Mouse (Mus musculus): Measurements from ENCODE around the gene Mvd. TPM values are rescaled to one million over a fixed set of nuclear protein-coding genes. Genes with fewer than 3 reads are reported as not detected.

Mvd gene
- polyA plus RNA-seq, 1 experiment from 2014 or later = 64.9 TPM

- Histone ChIP-seq H3K4me3 (no peak overlapping the region), H3K27ac (no peak overlapping the region), H3K4me1 (peaks cover 39% of the 10 kb centered on the region), H3K9me3 (replicated peaks) (no peaks in the 10 kb centered on the region), H3K36me3 (peaks cover 45% of the 10 kb centered on the region), H3K27me3 (ENCODE audit: low read depth, poor library complexity, severe bottlenecking) (peaks cover 36% of the 10 kb centered on the region)
- WGBS = 69% methylated on average over 7 of the region's 7 CpGs
- no peak for DNase-seq (ENCODE audit: low spot score)
These were observed 21.8 kb upstream of the Mvd start for GRCm38 (mm10) chr8:122464985-122465384.

DNA sequence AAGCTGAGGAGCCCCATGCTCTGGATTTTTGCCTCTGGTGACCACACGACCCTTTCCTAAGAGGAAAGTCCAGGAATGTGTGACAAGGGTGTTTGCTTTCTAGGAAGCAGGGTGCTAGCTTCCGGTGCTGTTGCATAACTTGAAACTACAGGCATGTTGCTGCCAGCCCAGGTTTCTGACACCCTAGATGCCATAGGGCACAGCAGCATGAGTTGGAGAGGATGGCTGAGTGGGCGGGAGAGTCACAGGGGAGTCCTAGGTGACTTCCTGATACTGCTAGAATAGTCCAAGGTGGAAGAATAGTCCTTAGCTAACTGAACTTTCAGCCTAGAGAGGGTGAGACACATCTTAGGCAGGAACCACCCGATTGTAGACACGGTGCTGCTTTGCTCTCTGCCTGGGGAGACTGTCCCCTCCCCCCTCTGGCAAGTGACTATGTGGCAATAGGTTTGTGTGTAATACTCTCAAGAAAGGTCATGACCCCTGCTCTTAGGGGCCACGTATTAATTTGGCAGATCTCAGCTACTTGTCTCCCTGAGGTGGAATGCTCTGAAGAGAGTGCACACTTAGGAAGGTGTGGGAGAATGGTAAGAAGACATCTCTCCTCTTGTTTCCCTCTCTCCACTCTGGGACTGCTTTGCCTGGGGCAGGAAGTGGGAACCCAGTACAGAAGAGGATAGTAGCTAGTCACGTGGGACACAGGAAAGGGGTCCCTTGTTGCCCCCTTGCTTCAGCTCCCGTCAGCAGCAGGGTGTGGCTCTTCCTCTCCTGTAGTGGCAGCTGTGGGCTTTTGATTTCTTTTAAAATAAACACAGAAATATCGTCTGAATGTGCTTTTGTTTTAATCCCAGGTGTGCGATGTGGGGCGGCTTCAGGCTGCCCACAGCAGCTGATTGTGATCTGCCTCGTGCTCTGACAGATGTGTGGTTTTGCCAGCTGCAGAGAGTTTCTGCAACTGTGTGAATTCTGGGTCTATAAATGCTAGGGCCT is 20.7 kb upstream of the Mvd start:
- WGBS = 63% methylated on average over 12 of the region's 12 CpGs
- peaks cover 46% of the 10 kb centered on the region for H3K27me3 ChIP-seq (ENCODE audit: low read depth, poor library complexity, severe bottlenecking)
- no peak overlapping the region for H3K4me3 ChIP-seq
- H3K9me3 ChIP-seq (replicated peaks) = no peaks in the 10 kb centered on the region
- H3K36me3 ChIP-seq = peaks cover 34% of the 10 kb centered on the region
- DNase-seq (ENCODE audit: low spot score) = no peak
- peaks cover 44% of the 10 kb centered on the region for H3K4me1 ChIP-seq
- no peak overlapping the region for H3K27ac ChIP-seq

DNA sequence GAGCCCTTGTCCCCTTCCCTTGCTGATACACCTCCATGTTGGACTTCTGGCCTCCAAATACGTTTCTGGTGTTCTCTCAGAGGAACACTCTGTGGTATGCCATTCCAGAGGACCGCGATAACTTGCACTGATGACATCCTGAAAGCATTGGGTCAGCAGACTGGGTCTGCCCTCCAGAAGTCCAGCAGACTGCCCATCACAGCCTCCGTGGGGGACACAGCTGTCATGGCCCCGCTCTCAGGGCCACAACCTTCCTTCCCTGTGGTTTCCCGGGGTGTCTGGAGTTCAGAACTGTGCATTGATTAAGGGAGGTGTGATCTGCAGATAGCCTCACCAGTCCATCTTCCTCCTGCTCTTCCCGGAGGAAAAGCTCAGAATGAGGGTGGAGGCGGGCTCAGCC is 19.3 kb upstream of the Mvd start:
- DNase-seq (ENCODE audit: low spot score) = no peak
- H3K4me1 ChIP-seq = peaks cover 44% of the 10 kb centered on the region
- H3K27me3 ChIP-seq (ENCODE audit: low read depth, poor library complexity, severe bottlenecking) = peaks cover 60% of the 10 kb centered on the region
- no peaks in the 10 kb centered on the region for H3K9me3 ChIP-seq (replicated peaks)
- no peak overlapping the region for H3K27ac ChIP-seq
- WGBS = 69% methylated on average over 8 of the region's 8 CpGs
- no peak overlapping the region for H3K4me3 ChIP-seq
- H3K36me3 ChIP-seq = peaks cover 20% of the 10 kb centered on the region

GRCm38 (mm10) chr8:122461473-122462148 is 18.4 kb upstream of the Mvd start:
- Histone ChIP-seq H3K4me1 (peaks cover 44% of the 10 kb centered on the region), H3K27me3 (ENCODE audit: low read depth, poor library complexity, severe bottlenecking) (peaks cover 69% of the 10 kb centered on the region), H3K4me3 (no peak overlapping the region), H3K27ac (no peak overlapping the region), H3K9me3 (replicated peaks) (no peaks in the 10 kb centered on the region), H3K36me3 (peaks cover 11% of the 10 kb centered on the region)
- DNase-seq (ENCODE audit: low spot score) = no peak
- 63% methylated on average over 11 of the region's 11 CpGs for WGBS

DNA sequence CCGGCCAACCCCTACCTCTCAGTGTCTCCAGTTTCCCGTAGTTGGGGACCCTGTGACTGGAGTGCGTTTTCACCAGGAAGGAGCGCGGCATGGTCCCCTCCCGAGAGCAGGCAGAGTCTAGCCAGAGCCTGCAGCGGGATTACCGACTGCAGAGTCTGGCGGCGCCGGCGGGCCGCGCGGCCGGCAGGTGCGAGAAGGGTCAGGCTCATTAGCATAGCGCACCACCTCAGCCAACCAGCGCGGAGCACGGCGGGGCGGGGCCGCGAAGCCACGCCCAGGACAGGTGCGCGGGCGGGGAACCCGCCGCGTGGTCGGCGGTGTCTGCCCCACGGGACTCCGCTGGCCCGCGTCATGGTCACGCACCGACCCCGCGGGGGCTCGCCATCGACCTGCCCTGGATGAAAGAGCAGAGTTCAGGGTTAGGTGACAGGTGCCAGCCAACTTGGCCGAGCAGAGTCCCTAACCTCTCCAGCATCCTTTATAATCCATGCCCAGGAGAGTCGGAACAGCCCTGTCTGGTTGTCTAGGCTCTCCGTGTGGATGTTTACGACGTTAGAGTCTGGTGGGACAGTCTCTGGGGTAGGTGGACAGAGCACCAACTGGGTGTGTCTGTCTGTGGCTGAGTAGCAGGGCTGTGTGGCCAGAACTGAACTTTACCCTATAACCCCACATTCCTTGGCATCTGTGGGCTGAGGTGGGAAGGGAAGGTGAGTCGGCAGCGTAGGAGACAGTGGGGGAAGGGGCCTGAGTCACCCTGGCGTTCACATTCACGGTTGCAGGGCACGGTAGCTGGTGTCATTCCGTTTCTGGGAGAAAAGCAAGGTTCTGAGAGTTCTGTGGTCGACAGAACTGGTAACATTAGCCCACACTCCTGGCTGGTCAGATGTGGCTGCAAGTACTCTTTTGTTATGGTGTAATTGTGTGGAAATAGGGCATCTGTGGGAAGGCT is 17.6 kb upstream of the Mvd start, which contains the start of gene Snai3:
Snai3 (minus strand) TSS at position 210 of the 949 bp plus-strand sequence.
- Histone ChIP-seq H3K27me3 (ENCODE audit: low read depth, poor library complexity, severe bottlenecking) (peaks cover 72% of the 10 kb centered on the region), H3K4me1 (peaks cover 44% of the 10 kb centered on the region), H3K4me3 (peak within 1 kb of the TSS; percentile 41), H3K27ac (no peak within 1 kb of the TSS), H3K36me3 (peaks cover 4% of the 10 kb centered on the region), H3K9me3 (replicated peaks) (no peaks in the 10 kb centered on the region)
- WGBS = 4% methylated on average over 56 of the region's 56 CpGs
- peak; percentile 67 for DNase-seq (ENCODE audit: low spot score)

- Histone ChIP-seq H3K27me3 (ENCODE audit: low read depth, poor library complexity, severe bottlenecking) (peaks cover 72% of the 10 kb centered on the region), H3K36me3 (no peaks in the 10 kb centered on the region), H3K4me3 (peak overlapping the region; percentile 41), H3K4me1 (peaks cover 40% of the 10 kb centered on the region), H3K9me3 (replicated peaks) (no peaks in the 10 kb centered on the region), H3K27ac (no peak overlapping the region)
- no peak for DNase-seq (ENCODE audit: low spot score)
- WGBS = 26% methylated on average over 7 of the region's 7 CpGs
These were observed 16.8 kb upstream of the Mvd start for GRCm38 (mm10) chr8:122459990-122460389.

- Histone ChIP-seq H3K27ac (no peak overlapping the region), H3K36me3 (no peaks in the 10 kb centered on the region), H3K4me3 (no peak overlapping the region), H3K9me3 (replicated peaks) (no peaks in the 10 kb centered on the region), H3K4me1 (peaks cover 35% of the 10 kb centered on the region), H3K27me3 (ENCODE audit: low read depth, poor library complexity, severe bottlenecking) (peaks cover 78% of the 10 kb centered on the region)
- no peak for DNase-seq (ENCODE audit: low spot score)
- WGBS = 55% methylated on average over 6 of the region's 6 CpGs
These were observed 16.1 kb upstream of the Mvd start for GRCm38 (mm10) chr8:122459218-122459900.

- Histone ChIP-seq H3K9me3 (replicated peaks) (no peaks in the 10 kb centered on the region), H3K27ac (no peak overlapping the region), H3K27me3 (ENCODE audit: low read depth, poor library complexity, severe bottlenecking) (peaks cover 66% of the 10 kb centered on the region), H3K36me3 (no peaks in the 10 kb centered on the region), H3K4me1 (peaks cover 22% of the 10 kb centered on the region), H3K4me3 (no peak overlapping the region)
- DNase-seq (ENCODE audit: low spot score) = no peak
- 80% methylated on average over 11 of the region's 11 CpGs for WGBS
These were observed 13.9 kb upstream of the Mvd start for GRCm38 (mm10) chr8:122457171-122457570.

DNA sequence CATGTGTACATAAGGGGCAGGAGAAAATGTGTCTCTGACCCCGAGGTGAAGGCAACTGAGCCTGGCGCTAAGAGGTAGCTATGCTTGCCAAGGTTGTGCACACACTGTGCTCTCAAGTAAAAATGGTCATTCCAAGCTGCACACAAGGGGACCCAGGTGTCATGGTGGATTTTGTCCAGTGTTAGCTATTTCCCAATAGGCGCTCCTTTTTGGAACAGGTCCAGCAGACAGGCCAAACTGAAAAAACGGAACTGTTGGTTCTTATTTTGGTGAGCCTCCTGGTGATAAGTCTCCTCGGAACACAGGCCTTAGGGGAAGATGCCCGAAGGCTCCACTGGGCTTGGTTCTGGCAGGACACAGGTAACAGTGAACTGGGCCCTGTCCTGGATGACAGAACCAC is 11.2 kb upstream of the Mvd start:
- no peak overlapping the region for H3K27ac ChIP-seq
- H3K27me3 ChIP-seq (ENCODE audit: low read depth, poor library complexity, severe bottlenecking) = peaks cover 38% of the 10 kb centered on the region
- 89% methylated on average over 6 of the region's 6 CpGs for WGBS
- 0 out of 2 replicates have a peak, but pooled peaks cover 5% of the 10 kb centered on the region for H3K4me1 ChIP-seq
- H3K9me3 ChIP-seq (replicated peaks) = no peaks in the 10 kb centered on the region
- no peaks in the 10 kb centered on the region for H3K36me3 ChIP-seq
- no peak overlapping the region for H3K4me3 ChIP-seq
- DNase-seq (ENCODE audit: low spot score) = no peak

DNA sequence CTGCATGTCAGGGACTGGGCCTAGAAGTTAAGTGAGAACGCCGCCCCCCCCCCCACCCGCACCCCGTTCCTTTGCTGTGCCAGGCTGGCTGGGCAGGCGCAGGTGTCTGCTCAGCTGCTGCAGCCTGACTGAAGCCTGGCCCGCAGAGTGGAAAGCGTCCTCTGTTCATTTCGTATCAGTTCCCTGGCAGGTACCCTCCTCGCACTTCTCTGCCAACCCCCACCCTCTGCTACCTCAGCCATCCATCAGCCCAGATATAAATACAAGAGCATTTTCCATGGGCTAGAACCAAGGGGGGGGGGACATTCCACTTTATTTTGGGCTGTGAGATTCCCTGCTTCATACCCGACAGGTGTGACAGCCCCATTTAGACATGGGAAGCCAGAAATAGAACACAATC is 8.9 kb upstream of the Mvd start:
- H3K27ac ChIP-seq = no peak overlapping the region
- no peaks in the 10 kb centered on the region for H3K36me3 ChIP-seq
- 87% methylated on average over 10 of the region's 10 CpGs for WGBS
- no peak for DNase-seq (ENCODE audit: low spot score)
- H3K27me3 ChIP-seq (ENCODE audit: low read depth, poor library complexity, severe bottlenecking) = peaks cover 16% of the 10 kb centered on the region; the same call in 1 of the 2 replicates
- H3K4me3 ChIP-seq = no peak overlapping the region
- no peaks in the 10 kb centered on the region for H3K9me3 ChIP-seq (replicated peaks)
- 0 out of 2 replicates have a peak, but pooled peaks cover 5% of the 10 kb centered on the region for H3K4me1 ChIP-seq

DNA sequence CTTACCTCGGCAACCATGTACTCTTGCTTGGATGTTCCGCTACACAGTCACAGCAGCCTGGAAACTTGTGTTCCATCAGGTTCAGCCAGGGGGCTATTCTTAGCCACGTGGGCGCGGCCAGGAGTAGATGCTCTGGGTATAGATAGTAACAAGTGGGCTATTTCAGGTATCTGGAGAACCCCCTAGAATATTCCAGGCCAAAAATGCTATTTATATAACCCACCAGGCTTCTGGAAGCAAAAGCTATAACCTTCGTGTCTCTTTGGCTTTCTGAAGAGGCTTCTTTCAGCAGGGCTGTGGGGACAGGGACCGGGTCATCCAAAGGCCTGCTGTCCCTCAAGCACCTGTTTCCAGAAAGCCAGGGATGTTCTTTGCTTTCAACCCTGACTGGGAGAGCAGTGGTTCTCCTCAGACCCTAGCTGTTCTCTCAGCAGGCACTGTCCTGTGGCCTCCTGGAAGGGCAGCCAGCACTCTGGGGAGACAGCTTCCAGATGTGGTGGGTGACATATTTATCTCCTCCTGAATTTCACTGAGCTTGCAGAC is 8.0 kb upstream of the Mvd start:
- Histone ChIP-seq H3K27ac (no peak overlapping the region), H3K4me3 (no peak overlapping the region), H3K9me3 (replicated peaks) (no peaks in the 10 kb centered on the region), H3K27me3 (ENCODE audit: low read depth, poor library complexity, severe bottlenecking) (0 out of 2 replicates have a peak, but pooled peaks cover 7% of the 10 kb centered on the region), H3K36me3 (no peaks in the 10 kb centered on the region), H3K4me1 (0 out of 2 replicates have a peak, but pooled peaks cover 5% of the 10 kb centered on the region)
- no peak for DNase-seq (ENCODE audit: low spot score)
- WGBS = 79% methylated on average over 7 of the region's 7 CpGs
